Mouse (Mus musculus) MN1 (cell line): ENCODE measurements around the gene Gast.
"Not testable (repeated sequence)": the region's sequence is repeated elsewhere in the genome, so short reads cannot be mapped to it uniquely, and the experiment has no call there.

ENCODE experiments used
- DNase-seq: peaks from one replicate; pipeline ENCODE4 v3.0.0-alpha.2; 2016; ENCODE audit warnings: low spot score

Gast gene

DNA sequence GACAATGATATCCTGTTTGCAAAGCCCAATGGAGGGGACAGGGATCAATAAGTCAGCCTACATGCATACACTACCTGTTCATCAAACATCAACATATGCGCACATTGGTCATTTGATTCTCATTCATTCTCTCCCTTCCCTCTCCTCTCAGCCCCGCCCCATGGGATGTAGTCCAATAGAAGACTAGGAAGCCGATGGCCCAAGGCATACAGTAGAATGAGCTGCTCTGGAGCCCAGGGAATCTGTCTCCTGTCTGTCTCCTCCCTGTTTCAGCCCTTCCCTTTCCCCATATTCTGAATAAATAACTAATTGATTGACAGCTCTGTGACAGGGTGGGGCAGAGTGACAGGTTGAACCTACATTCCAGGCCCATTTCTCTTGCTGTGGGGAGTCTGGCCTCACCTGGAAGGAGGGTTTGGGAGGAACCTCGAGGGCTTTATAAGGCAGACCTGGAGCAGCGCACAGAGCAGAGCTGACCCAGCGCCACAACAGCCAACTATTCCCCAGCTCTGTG, at the start of gene Gast:
Gene Gast (plus strand): TSS at position 464 of the 514 bp plus-strand sequence.
- DNase-seq = no peak

DNA sequence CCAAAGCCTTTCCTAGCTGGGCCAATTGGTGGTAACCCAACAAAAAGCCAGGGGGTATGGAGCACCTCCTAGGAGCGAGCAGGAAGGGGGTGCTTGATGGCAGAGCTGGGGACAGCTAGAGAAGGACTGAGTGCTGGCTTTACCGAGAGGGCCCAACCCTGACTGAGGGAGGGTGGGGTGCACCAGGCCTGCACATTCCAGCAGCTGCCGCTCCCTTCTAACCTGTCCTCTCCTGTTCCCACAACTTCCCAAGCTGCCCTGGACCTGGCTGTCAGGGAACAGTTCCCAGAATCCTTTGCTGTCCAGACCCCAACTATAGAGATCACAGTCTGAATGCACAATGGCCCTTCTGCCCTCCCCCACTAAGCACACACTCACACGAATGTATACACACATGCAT, 49.2 kb upstream of the Gast start:
- DNase-seq = no peak

DNA sequence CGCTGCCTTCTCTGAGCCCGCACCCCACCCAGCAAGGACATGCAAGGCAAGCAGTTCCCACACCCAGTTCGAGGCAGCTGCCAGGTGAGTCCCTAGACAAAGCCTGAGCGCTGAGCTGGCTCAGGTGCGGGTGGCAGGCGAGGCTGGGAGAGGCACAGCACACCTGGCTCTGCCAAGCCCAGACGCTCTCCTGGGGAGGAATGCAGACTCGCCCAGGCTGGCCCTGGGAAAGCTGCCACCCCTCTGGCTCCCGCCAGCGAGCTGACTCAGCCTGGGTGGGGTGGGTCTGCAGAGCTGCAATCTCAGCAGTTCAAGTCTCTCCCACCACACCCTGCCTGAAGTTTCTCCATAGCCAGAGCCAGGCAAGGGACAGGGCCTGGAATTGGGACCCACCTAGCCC, 47.2 kb upstream of the Gast start:
- no peak for DNase-seq

DNA sequence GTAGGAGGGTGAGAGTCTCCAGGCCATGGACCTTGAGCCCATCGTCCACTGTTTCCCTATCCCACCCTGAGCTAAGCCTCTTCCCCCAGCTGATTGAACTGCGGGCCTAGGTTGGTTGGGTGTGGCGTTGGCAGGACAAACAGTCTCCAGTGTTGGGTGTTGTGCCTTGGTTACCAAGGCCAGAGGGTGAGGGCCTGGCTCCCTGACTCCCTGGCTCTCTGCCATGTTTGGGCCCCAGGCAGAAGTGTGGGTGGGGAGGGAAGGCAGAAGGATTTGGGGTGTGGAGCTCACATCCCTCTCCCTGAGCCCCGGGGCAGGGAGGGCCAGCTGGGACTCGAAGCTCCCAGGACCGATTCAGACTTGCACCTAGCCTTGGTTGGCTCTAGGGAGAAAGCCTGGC, 45.3 kb upstream of the Gast start:
- no peak for DNase-seq

DNA sequence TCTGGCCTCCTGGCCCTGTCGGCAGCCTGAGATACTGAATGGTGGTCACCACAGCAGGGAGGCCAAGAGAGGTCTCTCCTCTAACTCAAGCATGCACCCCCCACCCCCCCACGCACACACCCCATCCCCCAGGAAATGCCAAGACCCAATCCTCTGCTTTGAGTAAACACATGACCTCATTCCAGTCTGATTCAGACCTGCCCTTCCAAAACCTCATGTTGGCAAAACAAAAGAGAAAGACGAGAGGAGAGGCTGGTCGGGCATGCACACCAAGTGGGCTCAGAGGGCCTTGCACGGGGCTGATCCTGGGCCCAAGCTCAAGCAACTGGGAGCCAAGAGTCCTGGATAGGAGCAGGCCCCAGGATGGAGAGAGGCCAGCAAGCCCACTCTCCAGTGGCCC, 44.0 kb upstream of the Gast start:
- no peak for DNase-seq

DNA sequence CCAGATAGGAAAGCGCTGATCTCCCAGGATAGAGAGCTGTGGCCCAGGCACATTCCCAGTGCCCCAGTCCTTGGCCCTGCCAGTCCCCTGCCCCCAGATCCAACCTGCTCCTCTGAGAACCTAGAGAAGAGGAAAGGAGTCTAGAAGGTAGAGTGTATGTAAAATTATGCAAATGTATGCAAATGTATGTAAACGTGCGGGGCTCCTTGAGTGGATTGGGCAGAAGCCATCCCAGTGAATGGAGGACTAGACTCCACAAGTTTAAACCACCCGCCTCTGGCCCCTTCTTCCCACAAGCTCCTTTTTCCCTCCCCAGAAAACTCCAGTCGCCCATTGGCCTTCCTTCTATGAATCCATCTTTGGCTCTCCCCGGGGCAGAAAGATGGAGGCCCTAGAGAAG, 41.3 kb upstream of the Gast start:
- DNase-seq = no peak

DNA sequence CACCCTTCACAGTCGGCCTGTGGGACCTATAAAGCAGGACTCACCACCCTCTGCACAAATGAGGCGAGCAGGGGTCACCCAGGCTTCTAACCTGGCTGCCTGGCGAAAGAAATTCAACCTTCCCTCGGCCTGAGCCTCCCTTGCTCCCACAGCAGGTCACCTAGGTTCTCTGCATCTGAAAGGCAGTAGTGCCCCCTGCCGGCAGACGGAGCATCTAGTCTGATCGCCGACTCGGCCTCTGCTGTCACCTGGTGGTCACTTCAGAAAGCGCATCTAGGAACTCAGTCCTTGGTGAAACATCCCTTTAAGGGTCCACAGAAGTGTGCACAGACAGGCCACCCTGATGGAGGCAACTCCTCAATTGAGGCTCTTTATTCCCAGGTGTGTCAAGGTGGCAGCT, 38.9 kb upstream of the Gast start:
- DNase-seq = peak; percentile 72

DNA sequence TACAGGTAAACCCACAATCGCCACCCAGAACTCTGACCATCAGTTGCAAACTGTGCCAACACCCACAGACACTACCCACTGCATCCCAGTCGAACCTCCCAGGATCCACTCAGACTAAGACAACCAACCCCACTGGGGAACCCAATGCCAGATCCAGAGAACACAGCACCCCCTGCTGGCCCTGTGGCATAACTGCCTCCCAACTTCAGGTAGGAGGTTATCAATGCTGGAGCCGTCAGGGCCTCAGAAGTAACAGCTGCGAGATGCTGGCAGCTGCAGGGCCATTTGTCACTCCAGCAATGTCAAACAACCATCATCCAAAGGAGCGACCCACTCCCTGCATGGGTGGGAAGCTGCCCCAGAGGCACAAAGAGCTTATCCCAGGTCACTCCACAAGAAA, 36.4 kb upstream of the Gast start:
- DNase-seq = no peak

DNA sequence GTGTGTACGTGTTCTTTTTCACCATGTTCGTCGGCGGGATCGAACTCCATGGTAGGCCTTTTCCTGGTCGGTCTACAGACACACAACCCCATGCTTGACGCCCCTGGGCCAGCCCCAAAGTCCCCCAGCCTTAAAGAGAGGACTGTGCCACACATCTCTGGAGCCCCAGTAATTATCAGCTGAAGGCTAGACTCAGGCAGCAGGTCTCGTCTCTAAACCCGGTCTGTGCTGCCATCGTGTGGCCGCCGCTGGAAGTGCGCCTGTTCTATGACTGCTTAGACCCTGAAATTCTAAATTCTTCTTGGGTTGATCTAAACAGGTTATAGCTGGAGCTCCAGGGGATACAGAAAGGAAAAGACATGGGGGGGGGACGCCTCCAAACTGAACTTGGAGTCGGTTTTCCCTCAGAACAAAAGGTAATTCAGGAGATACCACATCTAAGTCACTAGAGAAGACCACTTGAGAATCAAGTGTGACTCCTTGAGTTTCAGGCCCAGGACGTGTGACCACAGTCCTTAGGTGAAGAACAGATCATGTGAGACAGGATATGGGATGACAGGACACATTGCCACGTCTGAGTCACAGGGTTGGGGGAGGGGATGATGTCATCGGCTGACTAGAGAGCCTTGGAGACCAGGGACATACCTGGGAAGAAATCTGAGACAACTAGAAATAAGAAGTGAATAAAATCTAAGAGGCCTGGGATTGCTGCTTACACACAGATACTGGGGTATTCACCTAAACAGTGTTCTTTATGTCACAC, 35.8 kb upstream of the Gast start:
- DNase-seq = peak; percentile 65

DNA sequence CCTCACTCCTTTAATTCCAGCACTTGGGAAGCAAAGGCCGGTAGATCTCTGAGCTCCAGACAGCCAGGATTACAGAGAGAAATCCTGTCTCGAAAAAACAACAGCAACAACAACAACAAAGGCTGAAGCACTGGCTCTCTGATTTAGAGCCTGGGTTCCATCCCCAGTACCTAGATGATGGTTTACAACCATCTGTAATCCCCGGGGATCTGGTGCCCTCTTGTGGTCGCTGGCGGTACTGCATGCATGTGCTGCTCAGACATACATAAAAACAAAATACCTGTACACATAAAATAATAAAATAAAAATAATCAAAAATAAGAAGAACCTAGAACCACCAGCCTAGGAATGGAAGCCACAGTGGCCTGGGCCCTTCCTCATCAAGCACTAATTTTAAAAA, 33.9 kb upstream of the Gast start:
- peak; percentile 36 for DNase-seq

DNA sequence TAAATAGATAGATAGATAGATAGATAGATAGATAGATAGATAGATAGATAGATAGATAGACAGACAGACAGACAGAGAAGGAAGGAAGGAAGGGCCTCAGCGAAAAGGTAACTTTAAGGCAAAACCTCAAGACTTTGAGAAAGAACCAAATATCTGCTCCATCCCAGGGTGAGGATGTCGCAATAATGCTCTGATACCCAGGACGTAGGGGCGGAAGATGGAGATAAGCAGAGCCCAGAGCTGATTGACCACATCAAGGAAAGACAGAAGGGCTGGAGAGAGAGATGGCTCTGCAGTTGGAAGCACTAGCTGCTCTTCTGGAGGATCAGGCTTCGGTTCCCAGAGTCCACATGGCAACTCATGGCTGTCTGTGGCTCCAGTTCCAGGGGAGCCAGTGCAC, 32.9 kb upstream of the Gast start:
- DNase-seq = no peak

DNA sequence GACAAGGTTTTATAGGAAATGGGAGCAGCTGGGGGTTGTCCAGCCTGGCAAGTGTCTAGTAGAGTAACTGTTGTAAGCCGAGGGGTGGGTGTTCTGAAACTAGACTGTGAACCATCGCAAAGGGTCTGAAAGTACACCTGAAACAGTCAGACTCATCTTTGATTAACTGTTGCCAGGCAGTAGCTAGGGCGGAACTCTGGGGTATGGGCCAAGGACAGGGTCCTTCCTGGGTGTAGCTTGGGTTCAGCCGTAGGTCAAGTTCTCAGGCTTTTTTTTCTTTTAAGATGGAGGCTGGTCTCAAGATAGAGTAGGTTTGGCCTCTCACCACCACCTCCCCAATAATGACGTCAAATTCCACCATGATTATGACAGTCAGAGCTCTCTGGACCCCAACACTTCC, 26.3 kb upstream of the Gast start:
- no peak for DNase-seq

DNA sequence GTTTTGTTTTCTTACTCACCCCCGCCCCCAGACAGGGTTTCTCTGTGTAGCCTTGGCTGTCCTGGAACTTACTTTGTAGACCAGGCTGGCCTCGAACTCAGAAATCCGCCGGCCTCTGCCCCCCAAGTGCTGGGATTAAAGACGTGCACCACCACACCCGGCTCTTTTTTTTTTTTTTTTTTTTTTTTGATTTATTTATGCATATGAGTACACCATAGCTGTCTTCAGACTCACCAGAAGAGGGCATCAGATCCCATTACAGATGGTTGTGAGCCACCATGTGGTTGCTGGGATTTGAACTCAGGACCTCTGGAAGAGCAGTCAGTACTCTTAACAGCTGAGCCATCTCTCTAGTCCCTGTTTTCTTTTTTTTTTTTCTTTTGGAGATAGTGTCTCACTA, 25.5 kb upstream of the Gast start:
- not testable (repeated sequence) for DNase-seq

DNA sequence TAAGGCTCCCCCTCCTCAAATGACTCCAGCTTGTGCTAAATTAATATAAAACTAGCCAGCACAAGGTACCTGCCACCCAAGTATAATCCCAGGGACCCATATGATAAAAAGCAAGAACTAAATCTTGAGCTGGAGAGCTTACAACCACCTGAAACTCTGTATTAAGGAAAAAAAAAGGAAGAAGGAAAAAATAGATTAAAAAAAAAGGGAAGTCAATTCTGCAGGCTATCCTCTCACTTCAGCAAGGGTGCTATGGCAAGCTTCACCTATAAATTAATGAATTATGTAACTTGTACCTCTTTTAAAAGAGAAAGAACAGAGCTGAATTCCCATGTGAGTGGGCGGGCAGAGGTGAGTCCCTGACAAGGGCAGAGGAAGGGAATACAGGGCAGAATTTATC, 22.6 kb upstream of the Gast start:
- DNase-seq = no peak

DNA sequence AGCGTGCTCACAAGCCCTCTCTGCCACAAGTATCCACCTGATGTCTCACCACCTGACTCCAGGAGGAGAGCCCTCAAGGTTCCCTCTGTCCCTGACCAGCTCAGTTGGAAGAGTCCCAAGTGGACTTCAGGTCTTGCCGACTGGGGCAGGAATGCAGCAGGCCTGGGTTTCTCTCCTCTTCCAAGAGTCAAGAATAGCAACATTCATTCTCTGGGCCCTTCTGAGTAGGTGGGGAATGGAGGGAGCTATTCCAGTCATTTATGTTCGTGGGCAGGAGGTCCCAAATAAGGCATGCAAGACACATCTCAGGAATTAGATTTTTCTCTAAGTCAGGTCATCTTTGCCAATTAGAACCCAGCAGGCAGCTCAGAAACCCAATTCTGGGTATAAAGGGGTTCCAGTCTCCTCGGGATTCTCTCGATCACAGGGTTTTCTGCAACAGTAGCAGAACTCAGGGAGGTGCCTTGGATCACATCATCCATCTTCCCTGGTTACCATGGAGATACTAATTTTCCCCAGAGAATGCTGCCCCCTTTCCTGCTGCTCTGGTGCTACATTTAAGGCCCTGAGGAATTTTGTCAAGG, 22.0 kb upstream of the Gast start:
- no peak for DNase-seq

DNA sequence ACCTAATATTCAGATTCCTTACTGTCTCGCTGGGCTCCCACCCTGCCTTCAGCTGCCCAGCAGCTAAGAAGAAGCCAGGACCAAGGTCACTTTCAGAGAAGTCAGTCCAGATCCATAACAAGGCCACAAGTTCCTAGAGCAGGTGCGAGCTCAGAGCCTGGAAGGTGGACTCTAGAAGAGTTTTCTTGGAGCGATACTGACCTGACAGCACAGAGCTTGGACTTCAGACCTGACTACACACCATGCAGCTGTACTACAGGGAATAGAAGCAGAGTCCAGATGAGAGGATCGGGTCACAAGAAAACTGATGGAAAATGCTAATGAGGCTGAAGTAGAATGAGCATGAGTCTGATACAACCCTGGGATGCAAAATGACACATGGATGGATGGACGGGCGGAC, 20.8 kb upstream of the Gast start:
- DNase-seq = no peak

DNA sequence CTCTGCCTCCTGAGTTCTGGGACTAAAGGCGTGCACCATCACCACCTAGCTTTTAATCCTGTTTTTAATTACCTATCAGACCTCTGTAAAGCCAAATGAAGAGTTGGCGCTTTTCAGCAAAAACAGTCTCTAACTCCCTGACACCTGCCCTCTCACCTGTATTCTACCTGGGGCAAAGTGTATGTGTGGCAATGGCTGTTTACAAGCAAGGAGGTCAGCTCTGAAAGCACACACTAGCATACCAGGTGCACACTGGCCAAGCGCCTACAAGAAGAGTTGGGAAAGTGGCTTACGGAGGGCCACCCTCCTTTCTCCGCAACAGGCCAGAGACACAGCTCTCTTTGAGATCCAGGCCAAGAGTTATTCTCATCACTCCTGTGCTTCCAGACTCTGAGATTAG, 18.8 kb upstream of the Gast start:
- no peak for DNase-seq

DNA sequence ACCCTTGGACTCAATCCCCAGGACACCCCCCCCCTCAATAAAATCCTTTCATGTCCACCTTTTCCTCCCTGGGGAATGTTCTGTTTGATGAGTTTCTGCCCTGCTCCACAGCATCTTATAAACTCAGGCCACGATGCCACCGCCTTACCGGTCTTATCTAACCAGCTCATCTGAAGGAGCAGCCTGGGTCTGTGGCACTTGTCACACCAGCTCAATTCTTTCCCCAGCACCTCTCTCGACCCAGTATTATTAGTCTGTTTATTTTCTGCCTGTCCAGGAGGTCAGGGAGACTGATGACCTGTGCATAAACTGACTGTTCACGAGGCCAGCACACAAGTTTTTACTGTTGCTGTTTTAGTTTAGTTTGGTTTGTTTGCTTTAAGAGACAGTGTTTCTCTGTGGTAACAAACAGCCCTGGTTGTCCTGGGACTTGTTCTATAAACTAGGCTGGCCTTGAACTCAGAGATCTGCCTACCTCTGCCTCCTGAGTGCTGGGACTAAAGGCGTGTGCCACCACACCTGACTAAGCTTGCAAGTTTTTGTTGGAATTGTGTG, 16.3 kb upstream of the Gast start:
- no peak for DNase-seq

DNA sequence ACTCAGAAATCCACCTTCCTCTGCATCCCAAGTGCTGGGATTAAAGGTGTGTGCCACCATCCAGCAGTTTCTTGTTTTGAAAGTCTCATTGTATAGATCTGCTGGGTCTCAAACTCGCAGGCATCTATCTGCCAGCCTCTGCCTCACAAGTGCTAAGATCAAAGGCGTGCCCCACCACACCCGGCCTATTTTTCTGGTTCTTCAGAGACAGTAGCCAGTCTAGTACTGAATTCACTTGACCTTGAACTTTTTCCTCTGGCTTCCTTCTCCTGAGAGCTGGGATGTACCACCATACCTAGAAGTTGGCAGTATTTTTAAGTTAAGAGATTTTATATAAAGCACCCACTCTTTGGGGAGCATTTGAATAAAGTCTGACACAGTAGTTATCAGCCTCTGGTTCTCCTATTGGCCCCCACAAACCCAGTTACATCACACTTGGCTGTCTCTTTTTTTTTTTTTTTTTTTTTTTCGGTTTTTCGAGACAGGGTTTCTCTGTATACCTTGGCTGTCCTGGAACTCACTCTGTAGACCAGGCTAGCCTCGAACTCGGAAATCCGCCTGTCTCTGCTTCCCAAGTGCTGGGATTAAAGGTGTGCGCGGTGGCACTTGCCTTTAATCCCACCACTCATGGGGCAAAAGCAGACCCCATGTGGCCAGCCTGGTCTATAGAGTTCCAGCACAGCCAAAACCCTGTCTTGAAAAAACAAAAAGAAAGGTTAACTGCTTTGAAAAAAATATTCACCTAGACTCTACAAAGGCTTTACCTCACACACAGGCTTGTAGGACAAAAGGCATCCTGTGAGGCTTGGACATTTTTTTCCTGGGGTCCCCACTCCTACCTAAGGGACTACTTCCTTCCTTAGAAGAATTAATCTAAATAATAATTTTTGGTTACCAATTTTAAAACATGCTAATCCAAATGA, 15.4 kb upstream of the Gast start:
- no peak for DNase-seq

DNA sequence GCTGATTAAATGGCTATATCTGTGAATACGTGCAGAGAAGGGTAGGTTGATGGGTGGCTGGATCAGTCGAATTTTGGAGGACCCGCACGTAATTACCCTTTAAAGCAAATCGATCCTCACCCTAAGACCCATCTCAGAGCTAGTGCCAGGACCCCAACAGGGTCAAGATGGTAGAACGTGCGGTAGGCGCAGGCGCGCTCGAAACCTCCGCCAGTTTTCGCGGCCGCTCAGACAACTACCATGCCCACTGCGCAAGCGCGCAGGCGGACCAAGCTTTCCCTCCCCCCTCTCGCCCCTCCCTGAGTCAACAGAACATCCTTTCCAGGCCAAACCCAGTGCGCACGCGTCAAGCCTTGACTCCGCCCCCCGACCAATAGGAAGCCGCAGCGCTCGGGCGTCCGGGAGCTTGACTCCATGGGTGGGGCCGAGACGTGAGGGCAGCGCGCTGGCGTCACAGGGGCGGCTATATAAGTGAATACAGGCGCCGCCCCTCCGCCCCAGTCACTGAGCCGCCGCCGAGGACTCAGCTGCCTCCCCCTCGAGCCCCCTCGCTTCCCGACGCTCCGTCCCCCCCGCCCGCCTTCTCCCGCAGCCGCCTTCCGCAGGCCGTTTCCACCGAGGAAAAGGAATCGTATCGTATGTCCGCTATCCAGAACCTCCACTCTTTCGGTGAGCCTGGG, 14.6 kb upstream of the Gast start, which contains the start of gene Eif1:
Gene Eif1 (plus strand): TSS at position 394 of the 680 bp plus-strand sequence.
- peak; percentile 99 for DNase-seq

DNA sequence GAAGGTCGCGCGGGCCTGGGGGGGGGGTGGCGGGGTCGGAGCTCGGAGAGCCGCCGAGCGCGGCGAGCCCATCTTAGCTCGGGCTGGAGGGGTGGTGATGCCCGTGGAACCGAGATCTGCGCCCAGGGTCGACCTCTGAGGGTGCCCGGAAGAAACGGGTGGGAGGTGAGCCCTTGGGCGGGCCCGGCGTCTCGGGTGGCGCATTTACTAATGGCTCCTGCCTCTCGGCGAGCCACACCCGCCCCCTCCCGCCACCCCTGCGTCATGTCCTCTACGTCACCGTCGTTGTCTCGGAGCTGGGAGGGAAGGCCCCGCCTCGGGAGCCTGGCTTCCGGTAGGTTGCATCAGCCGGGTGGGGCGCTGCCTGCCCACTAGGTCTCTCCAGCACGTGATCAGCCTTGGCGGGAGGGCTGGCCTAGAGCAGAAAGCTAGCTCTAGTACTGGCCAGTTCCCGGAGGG, 14.0 kb upstream of the Gast start:
- DNase-seq = peak; percentile 97
